Mouse (Mus musculus): ENCODE data around the gene Mrgpra2b.
"Not testable (repeated sequence)": the region's sequence is repeated elsewhere in the genome, so short reads cannot be mapped to it uniquely, and the experiment has no call there.

The Mrgpra2b gene

DNA sequence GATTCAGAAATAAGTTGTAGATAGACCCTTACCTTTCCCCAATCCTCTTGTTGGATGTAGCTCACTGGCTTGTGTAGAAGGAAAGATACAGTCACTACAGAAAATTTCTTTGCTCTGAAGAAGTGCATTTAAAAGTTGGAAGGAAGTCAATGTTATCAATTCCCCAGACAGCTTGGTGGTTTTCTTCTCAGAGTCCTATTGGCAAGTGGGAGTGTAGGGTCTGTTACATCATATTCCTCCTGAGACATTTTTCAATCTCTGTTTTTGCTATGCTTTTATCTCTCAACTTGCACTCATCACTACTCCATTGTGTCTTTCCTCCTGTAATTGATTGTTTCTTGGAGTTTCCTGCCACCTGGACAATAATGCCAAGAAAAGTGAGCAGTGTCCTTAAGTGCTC is at the start of gene Mrgpra2b:
Mrgpra2b (minus strand) TSS at position 101 of the 400 bp plus-strand sequence.
- no peak for DNase-seq (ENCODE audit: low read depth, low spot score)

DNA sequence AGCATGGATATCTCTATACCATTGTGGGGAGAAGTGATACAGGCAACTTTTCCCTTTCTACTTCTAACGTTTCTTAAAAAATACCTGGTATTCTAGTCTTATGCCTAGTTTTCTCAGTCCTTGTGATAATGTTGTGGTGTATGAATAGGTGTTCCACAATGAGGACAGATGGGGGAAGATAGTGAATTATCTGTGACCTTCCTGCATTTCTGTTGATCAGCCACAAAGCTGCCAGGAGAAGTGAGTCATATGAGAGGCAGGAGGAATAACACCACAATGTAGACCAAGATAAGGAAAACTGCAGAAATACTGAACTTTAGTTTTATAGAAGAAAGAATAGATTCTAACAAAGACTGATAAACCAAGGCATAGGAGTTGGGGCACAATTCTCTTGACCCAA is 12.3 kb downstream of the Mrgpra2b start:
- no peak for DNase-seq (ENCODE audit: low read depth, low spot score)

DNA sequence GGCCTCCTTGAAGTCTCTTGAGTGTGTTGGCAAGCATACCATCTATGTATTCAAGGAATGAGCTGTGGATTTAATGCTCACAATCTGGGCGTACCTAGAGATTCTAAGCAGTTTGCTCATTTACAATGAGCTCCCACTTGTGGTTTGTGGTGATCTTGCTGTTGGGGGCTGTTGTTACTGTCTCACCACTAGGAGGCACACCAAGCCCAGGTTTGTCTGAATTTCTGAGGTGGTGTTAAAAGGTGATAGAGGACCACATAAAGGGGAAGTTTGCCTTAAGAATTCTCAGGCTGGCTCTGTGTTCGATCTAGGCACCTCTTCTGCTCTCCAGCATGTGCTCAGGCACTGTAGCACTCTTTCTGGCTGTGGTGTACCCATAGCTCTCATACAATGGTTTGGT is 13.6 kb downstream of the Mrgpra2b start:
- DNase-seq (ENCODE audit: low read depth, low spot score): peak; percentile 21

DNA sequence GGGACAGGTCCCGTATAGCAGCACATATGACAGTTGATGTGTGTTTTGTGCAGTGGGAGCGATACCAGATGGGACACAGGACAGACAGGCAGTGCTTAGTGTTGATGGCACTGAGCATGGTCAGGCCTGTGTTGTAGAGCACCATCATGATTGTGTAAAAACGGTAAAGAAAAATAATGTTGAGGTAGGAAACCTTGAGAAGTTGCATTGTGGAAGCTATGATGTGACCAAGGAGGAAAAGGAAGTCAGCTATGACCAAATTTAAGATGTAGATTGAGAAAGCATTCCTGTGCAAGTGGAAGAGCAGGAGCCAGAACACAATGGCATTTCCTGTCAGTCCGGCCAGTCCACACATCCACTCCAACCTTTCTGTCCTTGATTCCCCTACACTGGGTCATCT is 25.7 kb downstream of the Mrgpra2b start:
- no peak for DNase-seq (ENCODE audit: low read depth, low spot score)

DNA sequence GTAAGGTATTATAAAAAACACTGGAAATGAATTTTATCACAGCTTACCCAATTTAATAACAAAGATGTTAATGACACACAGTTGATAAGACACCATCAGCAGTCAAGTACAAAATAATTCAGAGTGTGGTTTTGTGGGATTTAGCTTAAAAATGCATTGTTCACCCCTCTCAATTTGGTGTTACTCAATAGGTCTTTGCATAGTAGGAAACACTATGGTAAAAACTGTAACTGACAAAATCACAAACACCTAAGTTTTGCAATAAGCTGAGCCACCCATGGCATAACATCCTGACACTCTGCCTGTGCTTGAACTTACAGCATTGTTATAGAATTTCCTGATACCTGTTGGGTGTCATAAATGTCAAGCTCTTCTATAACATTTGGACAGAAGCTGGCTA is 37.4 kb downstream of the Mrgpra2b start:
- DNase-seq (ENCODE audit: low read depth, low spot score): not testable (repeated sequence)

DNA sequence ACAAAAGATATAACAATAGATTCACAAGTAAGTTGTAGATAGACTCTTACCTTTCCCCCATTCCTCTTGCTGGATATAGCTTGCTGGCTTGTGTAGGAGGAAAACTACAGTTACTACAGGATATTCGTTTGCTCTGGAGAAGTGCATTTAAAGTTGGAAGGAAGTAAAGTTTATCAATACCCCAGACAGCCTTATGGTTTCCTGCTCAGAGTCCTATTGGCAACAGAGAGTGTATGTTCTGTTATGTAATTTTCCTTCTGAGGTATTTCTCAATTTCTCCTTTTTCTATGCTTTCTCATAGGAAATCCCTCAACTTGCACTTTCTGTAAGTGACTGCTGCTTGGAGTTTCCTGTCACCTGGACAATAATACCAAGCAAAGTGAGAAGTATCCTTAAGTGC is 39.2 kb downstream of the Mrgpra2b start:
- DNase-seq (ENCODE audit: low read depth, low spot score): not testable (repeated sequence)

DNA sequence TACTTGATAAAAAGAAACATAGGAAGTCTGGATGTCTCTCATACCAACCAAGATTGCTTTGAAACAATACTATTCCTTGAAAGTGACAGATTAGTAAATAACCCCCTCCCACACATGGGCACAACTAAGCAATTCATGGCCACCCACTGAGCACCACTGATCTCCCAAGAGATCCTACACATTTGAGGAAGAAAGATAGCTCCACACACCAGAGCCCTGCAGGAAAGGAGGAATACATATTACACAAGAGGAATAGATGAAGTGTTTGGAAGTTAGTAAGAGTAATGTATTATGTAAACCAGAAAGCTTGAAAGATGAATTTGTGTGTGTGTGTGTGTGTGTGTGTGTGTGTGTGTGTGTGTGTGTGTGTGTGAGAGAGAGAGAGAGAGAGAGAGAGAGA is 45.5 kb downstream of the Mrgpra2b start:
- DNase-seq (ENCODE audit: low read depth, low spot score): not testable (repeated sequence)

DNA sequence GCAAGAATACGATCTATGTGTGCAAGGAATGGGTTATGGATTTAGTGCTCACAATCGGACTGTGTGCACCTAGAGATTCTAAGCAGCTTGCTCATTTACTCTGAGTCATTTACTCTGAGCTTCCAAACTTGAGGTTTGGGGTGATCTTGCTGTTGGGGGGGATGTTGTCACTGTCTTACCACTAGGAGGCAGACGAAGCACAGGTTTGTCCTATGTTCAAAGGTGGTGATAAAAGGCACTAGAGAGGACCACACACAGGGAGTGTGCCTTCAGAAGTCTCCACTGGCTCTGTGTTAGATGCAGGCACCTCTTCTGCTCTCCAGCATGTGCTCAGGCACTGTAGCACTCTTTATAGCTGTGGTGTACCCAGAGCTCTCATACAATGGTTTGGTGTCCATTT is 54.8 kb downstream of the Mrgpra2b start:
- DNase-seq (ENCODE audit: low read depth, low spot score): not testable (repeated sequence)

DNA sequence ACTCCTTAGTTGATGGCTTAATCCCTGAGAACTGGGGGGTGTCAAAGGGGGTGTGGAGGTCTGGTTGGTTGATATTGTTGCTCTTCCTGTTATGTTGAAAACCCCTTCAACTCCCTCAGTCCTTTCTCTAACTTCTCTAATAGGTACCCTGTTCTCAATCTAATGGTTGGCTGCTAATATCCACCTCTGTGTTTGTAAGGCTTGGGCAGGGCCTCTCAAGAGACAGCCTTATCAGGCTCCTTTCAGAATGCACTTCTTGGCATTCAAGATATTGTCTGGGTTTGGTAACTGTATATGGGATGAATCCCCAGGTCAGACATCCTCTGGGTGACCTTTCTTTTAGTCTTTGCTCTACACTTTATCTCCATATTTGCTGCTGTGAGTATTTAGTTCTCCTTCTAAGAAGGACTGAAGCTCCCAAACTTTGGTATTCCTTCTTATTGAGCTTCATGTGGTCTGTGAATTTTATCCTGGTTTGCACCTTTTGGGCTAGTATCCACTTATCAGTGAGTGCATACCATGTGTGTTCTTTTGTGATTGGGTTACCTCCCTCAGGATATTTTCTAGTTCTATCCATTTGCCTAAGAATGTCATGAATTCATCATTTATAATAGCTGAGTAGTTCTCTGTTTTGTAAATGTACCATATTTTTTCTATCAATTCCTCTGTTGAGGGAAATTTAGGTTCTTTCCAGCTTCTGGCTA is 63.2 kb downstream of the Mrgpra2b start:
- DNase-seq (ENCODE audit: low read depth, low spot score): not testable (repeated sequence)

DNA sequence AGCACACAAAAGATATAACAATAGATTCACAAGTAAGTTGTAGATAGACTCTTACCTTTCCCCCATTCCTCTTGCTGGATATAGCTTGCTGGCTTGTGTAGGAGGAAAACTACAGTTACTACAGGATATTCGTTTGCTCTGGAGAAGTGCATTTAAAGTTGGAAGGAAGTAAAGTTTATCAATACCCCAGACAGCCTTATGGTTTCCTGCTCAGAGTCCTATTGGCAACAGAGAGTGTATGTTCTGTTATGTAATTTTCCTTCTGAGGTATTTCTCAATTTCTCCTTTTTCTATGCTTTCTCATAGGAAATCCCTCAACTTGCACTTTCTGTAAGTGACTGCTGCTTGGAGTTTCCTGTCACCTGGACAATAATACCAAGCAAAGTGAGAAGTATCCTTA is 76.6 kb downstream of the Mrgpra2b start, which contains the start of gene Mrgpra2a:
Mrgpra2a (minus strand) TSS at position 125 of the 400 bp plus-strand sequence.
- not testable (repeated sequence) for DNase-seq (ENCODE audit: low read depth, low spot score)

DNA sequence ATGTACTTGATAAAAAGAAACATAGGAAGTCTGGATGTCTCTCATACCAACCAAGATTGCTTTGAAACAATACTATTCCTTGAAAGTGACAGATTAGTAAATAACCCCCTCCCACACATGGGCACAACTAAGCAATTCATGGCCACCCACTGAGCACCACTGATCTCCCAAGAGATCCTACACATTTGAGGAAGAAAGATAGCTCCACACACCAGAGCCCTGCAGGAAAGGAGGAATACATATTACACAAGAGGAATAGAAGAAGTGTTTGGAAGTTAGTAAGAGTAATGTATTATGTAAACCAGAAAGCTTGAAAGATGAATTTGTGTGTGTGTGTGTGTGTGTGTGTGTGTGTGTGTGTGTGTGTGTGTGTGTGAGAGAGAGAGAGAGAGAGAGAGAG is 82.9 kb downstream of the Mrgpra2b start:
- DNase-seq (ENCODE audit: low read depth, low spot score): not testable (repeated sequence)

DNA sequence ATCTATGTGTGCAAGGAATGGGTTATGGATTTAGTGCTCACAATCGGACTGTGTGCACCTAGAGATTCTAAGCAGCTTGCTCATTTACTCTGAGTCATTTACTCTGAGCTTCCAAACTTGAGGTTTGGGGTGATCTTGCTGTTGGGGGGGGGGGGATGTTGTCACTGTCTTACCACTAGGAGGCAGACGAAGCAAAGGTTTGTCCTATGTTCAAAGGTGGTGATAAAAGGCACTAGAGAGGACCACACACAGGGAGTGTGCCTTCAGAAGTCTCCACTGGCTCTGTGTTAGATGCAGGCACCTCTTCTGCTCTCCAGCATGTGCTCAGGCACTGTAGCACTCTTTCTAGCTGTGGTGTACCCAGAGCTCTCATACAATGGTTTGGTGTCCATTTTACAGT is 92.2 kb downstream of the Mrgpra2b start:
- DNase-seq (ENCODE audit: low read depth, low spot score): not testable (repeated sequence)

DNA sequence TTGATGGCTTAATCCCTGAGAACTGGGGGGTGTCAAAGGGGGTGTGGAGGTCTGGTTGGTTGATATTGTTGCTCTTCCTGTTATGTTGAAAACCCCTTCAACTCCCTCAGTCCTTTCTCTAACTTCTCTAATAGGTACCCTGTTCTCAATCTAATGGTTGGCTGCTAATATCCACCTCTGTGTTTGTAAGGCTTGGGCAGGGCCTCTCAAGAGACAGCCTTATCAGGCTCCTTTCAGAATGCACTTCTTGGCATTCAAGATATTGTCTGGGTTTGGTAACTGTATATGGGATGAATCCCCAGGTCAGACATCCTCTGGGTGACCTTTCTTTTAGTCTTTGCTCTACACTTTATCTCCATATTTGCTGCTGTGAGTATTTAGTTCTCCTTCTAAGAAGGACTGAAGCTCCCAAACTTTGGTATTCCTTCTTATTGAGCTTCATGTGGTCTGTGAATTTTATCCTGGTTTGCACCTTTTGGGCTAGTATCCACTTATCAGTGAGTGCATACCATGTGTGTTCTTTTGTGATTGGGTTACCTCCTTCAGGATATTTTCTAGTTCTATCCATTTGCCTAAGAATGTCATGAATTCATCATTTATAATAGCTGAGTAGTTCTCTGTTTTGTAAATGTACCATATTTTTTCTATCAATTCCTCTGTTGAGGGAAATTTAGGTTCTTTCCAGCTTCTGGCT is 100.7 kb downstream of the Mrgpra2b start:
- not testable (repeated sequence) for DNase-seq (ENCODE audit: low read depth, low spot score)

All from R1 (cell line).